Mouse (Mus musculus) forebrain, embryonic 12.5 days (tissue): ENCODE results near the gene Cd200r1. TPM values are rescaled to one million over a fixed set of nuclear protein-coding genes. Genes with fewer than 3 reads are reported as not detected.
"Not testable (repeated sequence)": the region's sequence is repeated elsewhere in the genome, so short reads cannot be mapped to it uniquely, and the experiment has no call there.

Source experiments
- ATAC-seq: fragments of 200-750 bp; cut with Nextera tagmentation; 2 replicates; pipeline ENCODE4 v1.8.0; 2017; ENCODE audit warnings: moderate TSS enrichment; ENCODE audit not compliant: low FRiP score
- H3K27ac ChIP-seq: fragments of 300-500 bp; sonication (generic); 2 replicates; pipeline ENCODE4 v1.5.1; 2016; ENCODE audit warnings: mild to moderate bottlenecking
- H3K27me3 ChIP-seq: fragments of 300-500 bp; sonication (generic); 2 replicates; pipeline ENCODE4 v1.6.1; 2016; ENCODE audit warnings: mild to moderate bottlenecking
- H3K36me3 ChIP-seq: fragments of 300-500 bp; sonication (generic); replicated peaks from 2 replicates; pipeline ENCODE4 v1.6.1; 2016; ENCODE audit warnings: mild to moderate bottlenecking
- H3K4me1 ChIP-seq: fragments of 300-500 bp; sonication (generic); 2 replicates; pipeline ENCODE4 v1.6.1; 2016
- H3K4me2 ChIP-seq: fragments of 300-500 bp; sonication (generic); 2 replicates; pipeline ENCODE4 v1.6.1; 2016; ENCODE audit warnings: mild to moderate bottlenecking, moderate library complexity
- H3K4me3 ChIP-seq: fragments of 300-500 bp; sonication (generic); replicated peaks from 2 replicates; pipeline ENCODE4 v1.5.1; 2016; ENCODE audit warnings: mild to moderate bottlenecking
- H3K9ac ChIP-seq: fragments of 300-500 bp; sonication (generic); 2 replicates; pipeline ENCODE4 v1.6.1; 2016; ENCODE audit warnings: mild to moderate bottlenecking
- H3K9me3 ChIP-seq: fragments of 300-500 bp; sonication (generic); 2 replicates; pipeline ENCODE4 v1.6.1; 2016
- WGBS: fragments of 180-500 bp; shearing (Covaris S2); methylation state at CpG from one replicate; pipeline ENCODE4 v1.1.7; 2016; 5-methylcytosine and 5-hydroxymethylcytosine counted together
- polyA plus RNA-seq: library from polyadenylated mRNA; unstranded; fragments of >200 nt; fragmentation: Nextera tagmentation; extraction: Ambion mirVana; gene quantifications from 2 replicates; pipeline ENCODE4 v1.2.1, GENCODE M21; 2016

Gene Cd200r1
- polyA plus RNA-seq, 1 experiment from 2014 or later = 0.49 TPM

GRCm38 (mm10) chr16:44832286-44832685 is 66.8 kb downstream of the Cd200r1 start:
- no peaks in the 10 kb centered on the region for H3K27me3 ChIP-seq
- no peak for ATAC-seq
- H3K4me2 ChIP-seq = no peak overlapping the region
- H3K27ac ChIP-seq = no peak overlapping the region
- no peak overlapping the region for H3K4me3 ChIP-seq
- no peaks in the 10 kb centered on the region for H3K36me3 ChIP-seq
- H3K9me3 ChIP-seq = no peaks in the 10 kb centered on the region
- WGBS = 87% methylated on average over 3 of the region's 3 CpGs
- H3K4me1 ChIP-seq = no peaks in the 10 kb centered on the region
- H3K9ac ChIP-seq = no peak overlapping the region

DNA sequence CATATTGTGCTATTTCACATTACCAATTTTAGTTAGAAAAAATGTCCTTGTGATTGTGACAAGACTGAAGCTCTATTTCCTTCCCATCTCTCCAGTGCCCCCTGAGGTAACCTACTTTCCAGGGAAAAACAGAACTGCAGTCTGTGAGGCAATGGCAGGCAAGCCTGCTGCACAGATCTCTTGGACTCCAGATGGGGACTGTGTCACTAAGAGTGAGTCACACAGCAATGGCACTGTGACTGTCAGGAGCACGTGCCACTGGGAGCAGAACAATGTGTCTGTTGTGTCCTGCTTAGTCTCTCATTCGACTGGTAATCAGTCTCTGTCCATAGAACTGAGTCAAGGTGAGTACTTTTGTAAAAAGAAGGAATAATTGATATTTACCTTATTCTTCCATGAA is 67.7 kb downstream of the Cd200r1 start:
- not testable (repeated sequence) for H3K9me3 ChIP-seq, H3K4me3 ChIP-seq, H3K4me2 ChIP-seq, H3K27me3 ChIP-seq, H3K36me3 ChIP-seq, ATAC-seq, H3K9ac ChIP-seq, H3K27ac ChIP-seq, H3K4me1 ChIP-seq
- WGBS = 36% methylated on average over 2 of the region's 2 CpGs

Other genes starting within 250 kb of the Cd200r1 start
- 28.3 and 31.0 TPM in 2 replicates for gene Boc, start 206.8 kb upstream of the Cd200r1 start, polyA plus RNA-seq
- gene Nepro, start 41.4 kb upstream of the Cd200r1 start, polyA plus RNA-seq = 9.9 and 10.4 TPM in 2 replicates
- 33.1 and 36.8 TPM in 2 replicates for gene Gtpbp8, start 19.4 kb upstream of the Cd200r1 start, polyA plus RNA-seq
- gene Cd200r4, start 46.0 kb downstream of the Cd200r1 start, polyA plus RNA-seq = 0.26 TPM in 1 of 2 replicates, not detected in the other
- not detected in 2 replicates for gene Cd200r2, start 101.4 kb downstream of the Cd200r1 start, polyA plus RNA-seq
- gene Cd200r3, start 177.9 kb downstream of the Cd200r1 start, polyA plus RNA-seq = not detected in 2 replicates